Mouse (Mus musculus) CH12.LX (cell line): ENCODE results near the gene Taf1c.

Experiments used
- CTCF ChIP-seq, 2 experiments: IDR thresholded peaks in 1 of 2; conservative IDR thresholded peaks in 1 of 2; 2 replicates each; pipeline ENCODE4 v1.5.1; 2011 to 2012; ENCODE audit warnings: low read depth in 2 of 2, low read length in 2 of 2, improper control_type of control experiment in 1 of 2, inconsistent platforms in 1 of 2, mild to moderate bottlenecking in 1 of 2, moderate library complexity in 1 of 2
- EP300 ChIP-seq: IDR thresholded peaks from 2 replicates; pipeline ENCODE4 v1.6.1; 2011; ENCODE audit warnings: low read length, improper control_type of control experiment
- HCFC1 ChIP-seq: IDR thresholded peaks from 2 replicates; pipeline ENCODE4 v1.6.1; 2012; ENCODE audit warnings: low read depth, mild to moderate bottlenecking, inconsistent platforms, low read length, improper control_type of control experiment
- MAX ChIP-seq: IDR thresholded peaks from 2 replicates; pipeline ENCODE4 v1.6.1; 2011; ENCODE audit warnings: low read length, improper control_type of control experiment
- MAZ ChIP-seq: IDR thresholded peaks from 2 replicates; pipeline ENCODE4 v1.6.1; 2012; ENCODE audit warnings: low read depth, mild to moderate bottlenecking, inconsistent platforms, low read length, improper control_type of control experiment, moderate library complexity
- MEF2A ChIP-seq: IDR thresholded peaks from 2 replicates; pipeline ENCODE4 v1.6.1; 2014; ENCODE audit warnings: low read depth, mild to moderate bottlenecking, inconsistent platforms, low read length, improper control_type of control experiment, borderline replicate concordance
- POLR2A ChIP-seq: IDR thresholded peaks from 2 replicates; pipeline ENCODE4 v1.6.1; 2011; ENCODE audit warnings: low read depth, mild to moderate bottlenecking, improper control_type of control experiment, low read length

DNA sequence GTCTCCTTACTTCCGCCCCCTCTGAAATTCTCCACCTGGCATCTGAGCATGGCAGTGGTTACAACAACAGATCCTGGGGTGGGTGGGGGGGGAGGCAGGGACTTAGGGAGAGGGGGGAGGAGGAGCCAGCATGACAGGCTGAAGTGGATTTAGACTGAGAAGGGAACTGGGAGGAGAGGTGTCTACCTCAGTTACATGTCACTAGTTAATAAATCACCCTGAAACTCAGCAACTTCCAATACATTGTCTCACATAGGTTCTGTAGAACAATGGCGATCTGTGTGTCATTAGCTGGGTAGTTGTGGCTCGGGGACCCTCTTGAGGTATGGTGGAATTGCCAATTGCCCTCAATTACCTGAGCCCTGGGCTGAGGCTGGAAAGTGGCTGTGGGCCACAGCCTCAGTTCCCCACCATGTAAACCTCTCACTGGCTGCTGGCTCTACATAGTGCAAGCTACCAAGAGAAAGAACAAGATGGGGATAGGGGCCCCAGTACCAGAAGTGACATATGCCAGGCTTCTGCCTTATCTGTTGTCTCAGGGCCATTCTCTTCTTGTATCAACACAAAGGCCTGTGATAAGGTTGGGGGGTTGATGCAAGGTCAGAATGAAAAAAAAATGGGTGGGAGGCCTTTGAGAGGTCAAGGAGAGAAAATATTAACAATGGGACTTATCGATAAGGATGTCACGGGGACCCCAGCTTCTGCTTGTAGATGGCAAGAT is 24.4 kb downstream of the Taf1c start:
- no peak for TF ChIP-seq EP300
- TF ChIP-seq CTCF (conservative IDR thresholded peaks at IDR 0.05 in 1 of 2, IDR thresholded peaks at IDR 0.05 in 1 of 2; ENCODE audit: low read depth in 2 of 2, low read length in 2 of 2) = no peak
- TF ChIP-seq POLR2A = no peak
- no peak for TF ChIP-seq MAZ
- TF ChIP-seq MAX = no peak
- no peak for TF ChIP-seq MEF2A
- no peak for TF ChIP-seq HCFC1
